Mouse (Mus musculus): ENCODE measurements at regions not wholly inside any gene's neighbourhood (a gene's known extent, or its start where the extent isn't known, plus 50 kb on each side); places are given as distances from the start of the nearest gene placed in this dataset.
A peak's percentile ranks its signal among the peaks of the same experiment; 100 is the strongest.

- no peak for DNase-seq (ENCODE audit: low read depth)
Observed at GRCm38 (mm10) chr6:108910330-108910729, 81.9 kb downstream of the Edem1 start.

- DNase-seq (ENCODE audit: low read depth), result no peak
Observed at GRCm38 (mm10) chr6:108912539-108912938, 84.1 kb downstream of the Edem1 start.

GRCm38 (mm10) chr6:108919372-108919913 lies 91.0 kb downstream of the Edem1 start:
- no peak for DNase-seq (ENCODE audit: low read depth)

GRCm38 (mm10) chr6:108921181-108921580 lies 92.7 kb downstream of the Edem1 start:
- no peak for DNase-seq (ENCODE audit: low read depth)

GRCm38 (mm10) chr6:108922564-108922963 lies 94.1 kb downstream of the Edem1 start:
- DNase-seq (ENCODE audit: low read depth), result no peak

- DNase-seq (ENCODE audit: low read depth), result peak; percentile 62
Observed at GRCm38 (mm10) chr6:108928981-108929380, 100.5 kb downstream of the Edem1 start.

DNA sequence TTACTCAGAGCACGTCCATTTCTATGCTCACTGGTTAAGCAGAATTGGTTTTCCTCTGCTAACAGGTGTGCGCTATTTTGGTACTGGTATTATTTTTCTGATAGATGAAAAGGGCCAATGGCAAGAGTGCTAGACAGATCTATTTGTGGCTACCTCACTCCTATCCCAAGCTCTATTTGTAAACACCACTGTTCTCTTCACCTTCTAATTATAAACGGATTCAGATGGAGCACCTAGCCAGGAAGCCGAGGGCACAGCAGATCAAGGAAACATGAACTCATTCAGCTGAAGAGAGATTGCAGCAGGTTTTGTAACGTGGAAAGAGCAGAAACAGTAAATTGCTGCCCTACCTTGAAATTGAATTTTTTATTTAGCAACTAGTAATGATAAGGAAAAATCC lies 110.2 kb downstream of the Edem1 start:
- no peak for DNase-seq (ENCODE audit: low read depth)

DNA sequence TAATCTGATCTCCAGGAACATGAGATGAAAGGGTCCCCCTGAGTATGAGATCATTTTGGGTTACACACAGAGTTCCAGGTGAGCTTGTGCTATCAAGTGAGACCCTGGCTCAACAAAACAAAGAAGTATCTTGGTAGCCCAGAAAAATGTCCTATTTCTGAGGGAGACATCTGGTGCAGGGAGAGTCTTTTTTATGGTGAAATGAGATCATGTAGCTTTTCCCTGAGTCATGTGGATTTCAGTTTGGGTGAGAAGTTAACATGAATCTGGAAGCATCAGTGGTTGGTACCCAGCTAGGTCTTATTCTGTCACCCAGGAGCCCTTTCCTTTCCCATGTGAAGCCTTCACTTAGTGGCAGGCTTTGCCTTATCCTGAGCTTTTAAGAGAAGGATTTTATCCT lies 113.8 kb downstream of the Edem1 start:
- DNase-seq (ENCODE audit: low read depth), result no peak

- no peak for DNase-seq (ENCODE audit: low read depth)
Observed at GRCm38 (mm10) chr6:108952389-108952788, 123.9 kb downstream of the Edem1 start.

- no peak for DNase-seq (ENCODE audit: low read depth)
Observed at GRCm38 (mm10) chr6:108962810-108963209, 134.4 kb downstream of the Edem1 start.

DNA sequence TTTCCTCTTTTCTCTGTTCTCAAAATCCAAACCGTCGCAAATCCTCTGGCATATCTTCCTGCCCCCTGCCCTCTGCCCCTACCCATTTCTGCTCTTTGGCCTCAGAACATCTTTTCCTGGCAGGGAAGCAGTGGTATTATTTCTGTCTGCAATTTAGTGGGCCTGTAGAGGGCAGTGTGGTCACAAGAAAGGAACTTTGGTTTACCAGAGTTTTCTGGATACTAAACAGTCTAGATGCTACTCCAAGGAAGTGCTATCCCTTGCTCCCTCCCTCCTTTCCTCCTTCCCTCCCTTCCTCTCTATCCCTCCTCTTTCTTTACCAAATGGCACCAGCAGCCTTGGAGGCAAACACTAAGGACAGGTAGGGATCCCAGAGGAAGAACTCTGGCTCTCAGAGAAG lies 134.9 kb downstream of the Edem1 start:
- peak; percentile 21 for DNase-seq (ENCODE audit: low read depth)

- no peak for DNase-seq (ENCODE audit: low read depth)
Observed at GRCm38 (mm10) chr6:108969477-108970176, 141.2 kb downstream of the Edem1 start.

DNA sequence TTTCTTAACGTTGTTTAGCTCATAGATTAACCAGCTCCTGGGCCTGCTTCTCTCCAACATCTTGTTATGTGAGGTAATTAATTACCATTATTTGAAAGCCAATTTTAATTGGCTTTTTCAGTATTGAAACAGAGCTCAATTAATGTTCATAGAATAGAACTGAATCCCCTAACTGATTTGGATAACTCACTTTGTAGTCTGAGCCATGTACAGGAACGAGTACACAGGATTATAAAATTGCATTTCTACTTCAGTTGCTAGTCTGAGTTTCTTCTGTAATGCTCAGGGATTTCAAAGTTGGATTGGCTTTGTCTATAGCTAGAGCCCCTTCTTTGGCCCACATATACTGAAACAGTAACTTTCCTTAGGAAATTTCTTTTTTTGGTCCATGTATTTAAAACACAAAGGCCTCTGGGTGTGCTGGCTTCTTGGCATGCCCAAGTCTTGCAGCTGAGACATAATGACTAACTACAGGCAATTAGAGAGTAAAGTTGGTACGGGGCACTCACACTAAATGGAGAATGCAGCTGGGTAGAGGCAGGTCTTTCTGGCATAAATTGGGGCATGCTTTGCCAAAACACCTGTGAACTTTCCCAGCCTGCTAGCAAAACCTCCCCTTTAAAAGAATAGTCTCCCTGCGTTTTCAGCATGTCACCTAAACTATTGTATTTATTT lies 143.1 kb downstream of the Edem1 start:
- no peak for DNase-seq (ENCODE audit: low read depth)

- DNase-seq (ENCODE audit: low read depth), result no peak
Observed at GRCm38 (mm10) chr6:108973701-108974100, 145.3 kb downstream of the Edem1 start.

- DNase-seq (ENCODE audit: low read depth), result no peak
Observed at GRCm38 (mm10) chr6:108989506-108989905, 161.1 kb downstream of the Edem1 start.

GRCm38 (mm10) chr6:108993743-108994142 lies 165.3 kb downstream of the Edem1 start:
- DNase-seq (ENCODE audit: low read depth), result no peak

DNA sequence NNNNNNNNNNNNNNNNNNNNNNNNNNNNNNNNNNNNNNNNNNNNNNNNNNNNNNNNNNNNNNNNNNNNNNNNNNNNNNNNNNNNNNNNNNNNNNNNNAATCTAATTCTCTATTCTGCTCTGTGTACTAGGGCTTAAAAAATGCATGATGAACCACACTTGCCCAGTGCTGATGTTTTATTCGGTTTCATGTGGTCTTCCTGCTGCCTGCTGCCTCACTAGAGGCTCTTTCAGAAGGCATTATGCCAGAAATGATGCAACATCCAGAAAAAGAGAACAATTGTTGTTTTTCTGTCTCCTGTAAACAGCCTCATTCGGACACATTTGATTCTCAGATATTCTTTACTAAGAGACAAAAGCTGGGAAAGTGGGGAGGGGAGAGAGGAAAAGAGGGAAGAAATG lies 176.0 kb downstream of the Edem1 start:
- DNase-seq (ENCODE audit: low read depth), result no peak

GRCm38 (mm10) chr6:109009364-109009763 lies 180.9 kb downstream of the Edem1 start:
- no peak for DNase-seq (ENCODE audit: low read depth)

- no peak for DNase-seq (ENCODE audit: low read depth)
Observed at GRCm38 (mm10) chr6:109009793-109010192, 181.4 kb downstream of the Edem1 start.

DNA sequence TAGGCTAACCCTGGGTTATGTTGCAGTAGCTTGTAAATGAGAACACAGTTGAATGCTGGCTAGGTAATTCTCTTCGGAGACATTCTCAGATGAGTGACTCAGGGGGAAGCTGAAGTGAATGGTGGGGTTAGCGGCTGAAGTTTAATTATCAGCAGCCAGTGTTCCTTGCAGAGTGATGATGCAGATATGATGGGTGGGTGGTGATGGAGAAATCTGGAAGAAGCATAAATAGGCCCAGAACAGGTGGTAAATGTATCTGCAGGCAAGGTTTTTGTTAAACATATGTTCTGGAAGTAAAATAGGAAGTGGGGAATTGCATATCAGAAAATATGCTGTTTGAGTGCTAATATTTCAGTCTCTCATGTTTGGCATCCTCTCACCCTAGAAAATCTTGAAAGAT lies 191.3 kb downstream of the Edem1 start:
- DNase-seq (ENCODE audit: low read depth), result no peak
